Mouse (Mus musculus): Measurements from ENCODE around the gene Setd6. TPM values are rescaled to one million over a fixed set of nuclear protein-coding genes. Genes with fewer than 3 reads are reported as not detected.
A peak's percentile ranks its signal among the peaks of the same experiment; 100 is the strongest.

Setd6 gene
- total RNA-seq (2021): 10 to 100 TPM; 10.7 to 13.3 TPM
- long read RNA-seq, experiment 1, transcript Setd6-201 (7 exons, 1,707 nt): major isoform, 8 of 12 reads
- long read RNA-seq, experiment 1, partial matches to known transcripts: 1 of 12 reads
- long read RNA-seq, experiment 1, other reads (novel, unspliced or antisense): 3 of 12 reads
- long read RNA-seq, experiment 2, transcript Setd6-201 (7 exons, 1,707 nt): major isoform, 12 of 14 reads
- long read RNA-seq, experiment 2, partial matches to known transcripts: 0 of 14 reads
- long read RNA-seq, experiment 2, other reads (novel, unspliced or antisense): 2 of 14 reads

DNA sequence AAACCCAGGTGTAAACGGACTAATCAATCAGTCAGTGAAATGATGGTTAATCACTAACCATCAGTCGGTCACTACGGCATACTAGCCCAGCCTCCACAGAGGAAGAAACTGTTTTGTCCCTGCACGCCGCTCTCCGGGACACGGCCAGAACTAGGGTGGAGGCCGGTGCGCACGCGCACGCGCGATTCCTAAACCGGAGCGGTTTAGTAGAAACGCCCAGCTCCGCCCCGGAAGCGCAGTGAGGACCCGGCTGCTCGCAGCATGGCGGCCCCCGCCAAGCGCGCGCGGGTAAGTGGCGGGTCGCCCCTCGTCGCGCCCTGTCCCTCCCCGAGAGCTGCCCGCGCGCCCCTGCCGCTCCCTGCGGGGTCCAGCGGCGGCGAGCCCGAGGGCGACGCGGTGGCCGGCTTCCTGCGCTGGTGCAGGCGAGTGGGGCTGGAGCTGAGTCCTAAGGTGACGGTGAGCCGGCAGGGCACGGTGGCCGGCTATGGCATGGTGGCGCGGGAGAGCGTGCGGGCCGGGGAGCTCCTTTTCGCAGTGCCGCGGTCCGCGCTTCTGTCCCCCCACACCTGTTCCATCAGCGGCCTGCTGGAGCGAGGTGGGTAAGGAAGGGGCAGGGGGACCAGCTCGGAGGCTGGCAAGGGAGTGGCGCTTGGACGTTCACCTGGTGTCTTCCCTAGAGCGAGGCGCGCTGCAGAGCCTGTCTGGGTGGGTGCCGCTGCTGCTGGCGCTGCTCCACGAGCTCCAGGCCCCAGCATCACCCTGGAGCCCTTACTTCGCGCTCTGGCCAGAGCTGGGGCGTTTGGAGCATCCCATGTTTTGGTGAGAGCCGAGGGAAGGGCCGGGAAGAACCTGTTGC lies at the start of gene Setd6:
Gene Setd6 (plus strand): TSS at position 206 of the 856 bp plus-strand sequence.
- DNase-seq: peak; percentile 92
- Histone ChIP-seq H3K4me3 (peak within 1 kb of the TSS; percentile 97), H3K27ac (peak within 1 kb of the TSS; percentile 82)
- no peak for TF ChIP-seq CTCF (IDR thresholded peaks at IDR 0.05)
- intact Hi-C loops (cut with DNase I): no loop called here

DNA sequence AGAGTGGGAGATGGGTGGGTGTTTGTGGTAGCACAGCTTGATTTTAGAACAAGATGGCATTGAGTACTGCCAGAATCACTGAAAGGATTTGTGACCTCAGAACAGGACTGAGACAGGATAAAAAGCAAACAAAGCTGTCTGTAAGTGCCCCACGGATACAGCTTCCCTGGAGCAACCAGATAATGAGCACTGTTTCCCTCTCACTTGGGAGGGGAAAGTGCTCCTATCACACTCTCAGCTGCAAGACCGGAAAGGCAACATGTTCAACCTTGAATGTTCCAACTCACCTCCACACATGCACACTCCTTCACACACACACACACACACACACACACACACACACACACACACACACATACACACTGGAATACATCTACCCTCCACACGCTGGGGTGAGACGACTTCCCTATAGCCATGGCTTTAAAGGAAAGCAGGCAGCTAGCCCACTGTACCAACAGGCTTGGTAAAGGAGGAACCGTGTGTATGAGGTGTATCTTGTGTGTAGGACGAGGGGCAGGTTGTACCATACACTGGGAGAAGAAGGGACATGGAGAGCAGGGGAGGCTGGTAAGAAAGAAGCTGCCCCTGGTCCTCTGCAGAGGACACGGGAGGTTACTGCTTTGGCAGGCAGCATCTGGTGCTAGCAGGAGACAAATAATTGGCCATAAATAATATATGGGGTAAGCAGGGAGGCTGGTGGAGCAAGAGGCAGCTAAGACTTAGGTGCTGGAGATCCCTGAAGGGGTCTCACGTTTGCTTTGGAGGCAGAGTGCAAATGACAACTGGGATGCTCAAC lies 47.3 kb upstream of the Setd6 start:
- Histone ChIP-seq H3K27ac (no peak overlapping the region), H3K4me3 (no peak overlapping the region)
- DNase-seq: no peak
- intact Hi-C loops (cut with DNase I): no loop called here
- TF ChIP-seq CTCF (IDR thresholded peaks at IDR 0.05): no peak

DNA sequence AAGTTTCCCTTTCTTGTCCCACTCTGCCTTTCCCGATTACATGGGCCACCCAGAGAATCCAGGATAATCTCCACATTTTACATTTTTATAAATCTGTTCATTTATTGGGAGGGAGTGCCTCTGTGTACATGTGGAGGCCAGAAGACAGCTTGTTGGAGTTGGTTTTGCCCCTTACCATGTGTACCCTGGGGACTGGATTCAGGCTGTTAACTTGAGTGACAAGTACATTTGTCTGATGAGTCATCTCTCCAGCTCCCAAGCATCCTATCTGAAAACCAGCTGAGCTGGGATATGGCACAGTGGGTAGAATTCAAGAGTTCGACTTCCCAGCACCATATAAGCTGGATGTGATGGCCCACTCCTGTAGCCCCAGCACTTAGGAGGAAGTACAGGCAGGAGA lies 45.7 kb upstream of the Setd6 start:
- intact Hi-C loops (cut with DNase I): no loop called here
- H3K4me3 ChIP-seq: no peak overlapping the region
- no peak for TF ChIP-seq CTCF (IDR thresholded peaks at IDR 0.05)
- no peak overlapping the region for H3K27ac ChIP-seq
- DNase-seq: no peak

DNA sequence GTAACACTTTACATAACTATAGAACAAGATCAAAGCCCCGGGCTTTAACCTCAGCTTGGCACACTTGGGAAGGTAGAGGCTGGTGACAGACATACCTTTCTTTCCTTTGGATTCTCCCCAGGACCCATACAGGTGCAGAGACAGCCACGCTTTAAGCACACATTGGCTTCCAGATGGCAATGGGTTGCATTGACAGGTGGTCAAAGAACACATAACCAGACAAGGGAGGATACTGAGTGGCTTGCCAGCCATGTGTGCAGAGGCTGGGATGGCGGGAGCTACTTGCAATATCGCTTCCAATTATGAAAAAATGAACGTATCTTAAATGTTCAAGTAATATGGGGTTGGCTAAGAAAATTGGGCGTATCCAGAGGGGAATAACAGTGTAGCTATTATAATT lies 43.8 kb upstream of the Setd6 start:
- Histone ChIP-seq H3K27ac (no peak overlapping the region), H3K4me3 (no peak overlapping the region)
- no peak for TF ChIP-seq CTCF (IDR thresholded peaks at IDR 0.05)
- no peak for DNase-seq
- intact Hi-C loops (cut with DNase I): no loop called here

DNA sequence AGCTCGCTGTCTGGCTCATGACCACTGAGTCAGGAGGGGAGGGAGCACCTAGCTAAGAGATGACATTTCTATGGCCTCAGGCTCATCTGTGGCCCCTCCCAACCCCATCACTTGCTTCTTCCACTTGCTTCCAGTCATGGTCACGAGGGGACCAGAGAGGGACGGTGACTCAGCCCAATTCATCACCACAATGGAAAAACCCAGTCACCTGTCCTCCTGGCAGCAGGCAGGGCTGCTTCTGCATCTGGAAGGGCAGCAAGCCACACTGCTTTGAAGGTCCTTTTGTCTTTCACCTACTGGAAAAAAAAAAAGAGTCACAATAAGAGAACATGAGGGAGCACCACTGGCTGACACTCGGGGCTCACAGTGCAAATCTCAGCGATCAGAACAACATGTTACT lies 42.9 kb upstream of the Setd6 start:
- intact Hi-C loops (cut with DNase I): no loop called here
- Histone ChIP-seq H3K4me3 (no peak overlapping the region), H3K27ac (no peak overlapping the region)
- DNase-seq: no peak
- no peak for TF ChIP-seq CTCF (IDR thresholded peaks at IDR 0.05)

DNA sequence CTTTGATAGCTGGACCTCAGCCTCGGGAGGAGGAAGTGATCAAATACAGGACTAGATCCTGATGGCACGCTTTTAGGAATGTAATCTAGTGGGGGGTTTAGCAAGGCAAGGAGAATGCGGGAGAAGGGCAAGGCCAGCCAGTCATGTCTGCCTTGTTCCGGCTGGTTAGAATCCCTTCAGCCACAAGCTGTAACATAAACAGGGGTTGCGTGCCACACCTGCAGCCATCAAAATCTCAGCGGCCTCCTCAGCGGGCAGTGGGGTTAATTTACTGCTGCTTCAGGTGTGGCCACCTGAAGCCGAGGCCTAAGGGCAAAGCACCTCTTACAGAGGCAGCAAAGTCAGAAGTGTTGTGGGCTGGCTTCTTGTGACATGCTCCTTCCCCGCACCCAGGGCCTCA lies 39.0 kb upstream of the Setd6 start, which contains the start of gene Ndrg4:
Gene Ndrg4 (plus strand): TSS at position 350 of the 400 bp plus-strand sequence.
- intact Hi-C loops (cut with DNase I): no loop called here

DNA sequence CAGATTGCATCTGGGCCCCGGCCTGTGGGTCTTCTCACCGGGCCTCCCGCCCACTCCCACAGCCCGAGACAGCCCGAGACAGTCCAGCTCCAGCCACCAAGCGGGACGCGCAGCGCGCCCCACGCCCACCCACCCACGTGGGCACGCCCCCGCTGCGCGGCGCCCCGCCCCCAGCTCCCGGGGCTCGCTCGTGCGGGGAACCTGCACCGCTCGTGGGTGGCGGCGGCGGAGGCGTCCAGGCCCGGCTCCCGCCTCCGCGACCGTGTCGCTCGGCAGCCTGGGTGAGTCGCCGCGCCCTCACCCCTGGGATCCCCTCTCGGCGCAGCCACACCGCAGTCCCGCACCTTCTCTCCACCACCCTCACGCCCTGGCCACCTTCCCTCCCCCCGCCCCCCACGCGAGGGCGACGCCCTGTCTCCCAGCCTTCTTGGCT lies 38.1 kb upstream of the Setd6 start:
- intact Hi-C loops (cut with DNase I): no loop called here

More for the DNA sequence above, 39.0 kb upstream of the Setd6 start, which contains the start of gene Ndrg4:
- Histone ChIP-seq H3K4me3 (peak within 1 kb of the TSS; percentile 75), H3K27ac (no peak within 1 kb of the TSS)
- DNase-seq: no peak
- TF ChIP-seq CTCF (IDR thresholded peaks at IDR 0.05): no peak

DNA sequence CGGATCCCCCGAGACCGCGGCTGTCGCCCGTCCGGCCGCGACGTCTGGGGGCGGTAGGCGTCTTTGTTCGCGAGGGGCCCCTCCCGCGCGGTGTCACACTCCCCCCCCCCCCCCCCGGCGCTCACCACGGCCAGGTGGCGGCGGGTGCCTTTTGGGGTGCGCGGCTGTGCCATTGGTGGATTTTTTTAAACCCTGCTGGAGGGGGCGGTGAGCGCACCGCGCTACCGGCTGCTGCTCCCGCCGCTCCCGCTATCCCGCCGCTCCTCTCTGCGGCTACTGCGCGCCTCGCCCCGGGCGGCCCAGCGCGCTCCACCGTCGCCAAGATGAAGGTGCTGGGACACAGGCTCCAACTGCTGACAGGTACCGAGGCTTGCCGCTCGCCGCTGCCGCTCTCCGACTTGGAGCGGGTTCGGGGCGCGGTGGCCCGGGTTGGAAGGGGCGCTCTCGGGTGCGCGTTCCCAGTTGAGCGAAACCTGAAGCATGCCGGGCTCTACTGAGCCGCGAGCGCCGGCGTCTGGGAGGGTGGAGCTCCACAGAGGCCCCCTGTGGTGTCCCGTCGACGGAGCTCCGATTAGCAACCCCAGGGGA lies 37.6 kb upstream of the Setd6 start:
- TF ChIP-seq CTCF (IDR thresholded peaks at IDR 0.05): no peak
- no peak overlapping the region for H3K27ac ChIP-seq
- H3K4me3 ChIP-seq: peak overlapping the region; percentile 75
- intact Hi-C loops (cut with DNase I): no loop called here
- DNase-seq: no peak

More for the DNA sequence above, 38.1 kb upstream of the Setd6 start:
- no peak overlapping the region for H3K27ac ChIP-seq
- H3K4me3 ChIP-seq: peak overlapping the region; percentile 75
- no peak for DNase-seq
- TF ChIP-seq CTCF (IDR thresholded peaks at IDR 0.05): no peak

DNA sequence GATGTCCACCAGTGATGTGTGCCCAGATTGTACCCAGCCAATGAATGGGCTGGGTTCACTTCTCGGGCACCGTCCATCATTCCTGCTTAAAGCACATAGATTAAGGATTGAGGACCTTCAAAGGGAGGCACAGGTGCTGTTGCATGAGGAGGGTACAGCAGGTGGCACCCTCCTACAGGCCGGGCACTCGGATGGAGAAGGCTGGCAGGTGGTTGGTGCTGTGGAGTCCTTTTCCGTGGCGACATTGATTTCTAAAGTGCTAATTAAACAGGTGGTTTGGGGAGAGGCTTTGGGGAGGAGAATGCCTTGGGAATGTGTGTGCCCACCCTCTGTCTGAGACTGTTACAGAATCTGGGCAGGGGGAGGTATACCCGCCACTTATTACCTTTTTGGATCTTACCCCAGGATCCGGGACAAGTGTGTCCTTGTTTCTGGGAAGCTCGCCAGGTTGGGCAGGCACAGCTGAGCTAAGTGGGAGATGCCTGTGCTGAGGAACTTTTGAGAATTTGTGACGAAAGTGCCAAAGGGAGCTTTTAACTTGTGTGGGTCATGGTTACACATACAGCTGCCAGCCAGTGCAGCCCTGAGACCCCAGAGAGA lies 27.5 kb upstream of the Setd6 start:
- H3K4me3 ChIP-seq: no peak overlapping the region
- intact Hi-C loops (cut with DNase I): no loop called here
- DNase-seq: no peak
- no peak for TF ChIP-seq CTCF (IDR thresholded peaks at IDR 0.05)
- no peak overlapping the region for H3K27ac ChIP-seq

DNA sequence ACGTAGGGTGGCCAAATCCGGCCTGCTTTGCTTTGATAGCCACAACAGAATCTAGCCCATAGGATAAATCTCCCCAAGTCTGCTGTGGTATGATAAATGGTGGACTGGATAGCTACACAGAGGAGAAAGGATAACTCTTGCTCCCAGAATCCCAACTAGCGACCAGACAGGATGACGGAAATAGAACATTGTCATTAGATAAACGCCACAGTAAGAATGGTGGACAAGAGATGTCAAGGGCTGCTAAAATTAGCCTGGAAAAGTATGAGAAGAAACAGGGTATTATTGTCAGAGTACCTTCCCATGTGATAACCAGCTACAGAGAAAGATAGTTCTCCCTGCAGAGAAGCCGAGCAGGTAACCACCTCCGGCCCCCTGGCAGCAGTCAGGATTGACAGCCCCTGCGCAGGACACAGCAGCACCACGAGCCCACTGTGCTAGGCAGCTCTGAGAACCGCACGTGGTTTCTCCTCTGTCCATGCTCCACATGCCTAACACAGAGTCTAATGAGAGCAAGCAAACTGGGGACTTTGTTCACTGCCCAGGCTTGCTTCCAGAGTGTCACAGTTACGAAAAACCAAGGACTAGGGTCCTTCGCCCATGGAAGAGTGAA lies 24.6 kb upstream of the Setd6 start:
- H3K27ac ChIP-seq: no peak overlapping the region
- intact Hi-C loops (cut with DNase I): no loop called here
- no peak overlapping the region for H3K4me3 ChIP-seq
- peak; percentile 12 for DNase-seq
- no peak for TF ChIP-seq CTCF (IDR thresholded peaks at IDR 0.05)

DNA sequence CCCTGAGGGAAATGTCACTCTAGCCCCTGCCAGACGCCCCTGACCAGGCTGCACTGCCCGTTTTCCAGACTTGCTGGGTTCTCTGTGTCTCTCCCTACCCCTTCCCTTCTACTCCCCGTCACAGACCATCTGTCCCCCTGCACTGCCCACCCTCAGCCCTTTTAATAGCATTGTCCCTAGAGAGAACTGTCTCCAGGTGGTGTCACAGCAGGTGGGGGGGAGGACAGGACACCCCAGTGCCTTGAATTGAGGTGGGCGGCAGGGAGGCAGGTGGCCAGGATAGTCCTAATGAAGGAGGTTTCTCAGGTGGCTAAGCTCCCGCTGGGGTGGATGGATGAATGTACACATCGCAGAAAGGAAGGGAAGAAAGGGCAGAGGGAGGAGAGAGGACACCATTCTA lies 21.1 kb upstream of the Setd6 start:
- no peak for TF ChIP-seq CTCF (IDR thresholded peaks at IDR 0.05)
- DNase-seq: no peak
- no peak overlapping the region for H3K4me3 ChIP-seq
- no peak overlapping the region for H3K27ac ChIP-seq
- intact Hi-C loops (cut with DNase I): loop anchor here (5.0 kb wide), 1 partner anchor 347 kb away; no protein-coding TSS in a partner anchor

All from gastrocnemius, adult 2 months (tissue).